ENCODE assay signal across 15 mouse cellular contexts in the genomic region with DNA sequence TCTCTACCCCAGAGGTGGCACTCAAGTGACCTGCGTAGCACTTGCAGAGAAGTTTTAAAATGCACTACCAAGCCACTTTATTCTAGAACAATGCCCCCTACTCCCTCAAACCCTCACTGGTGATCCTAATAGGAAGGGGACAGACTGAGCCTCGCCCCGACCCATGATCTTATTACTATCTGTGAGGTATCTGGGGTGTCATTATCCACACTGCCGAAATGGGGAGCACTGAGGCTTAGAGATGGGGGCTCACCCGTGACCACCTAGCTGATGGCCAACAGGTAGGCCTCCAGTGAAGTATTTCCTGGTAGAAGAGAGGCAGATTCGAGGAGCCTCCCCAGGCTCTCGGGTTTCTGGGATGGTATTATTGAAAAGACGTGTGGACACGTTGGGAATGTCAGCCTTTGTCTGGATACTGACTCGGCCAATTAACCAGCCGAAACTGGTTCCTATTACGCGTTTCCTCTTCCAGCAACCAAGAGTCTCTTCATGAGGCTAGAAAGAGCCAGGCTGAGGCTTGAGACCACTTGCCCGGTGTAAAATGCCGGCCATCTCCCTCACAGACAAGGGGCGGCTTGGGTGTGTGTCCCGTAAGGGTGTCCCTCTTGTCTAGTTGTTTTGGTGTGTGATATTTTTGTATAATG. TPM values are rescaled to one million over a fixed set of nuclear protein-coding genes. Genes with fewer than 3 reads are reported as not detected.
DNase-seq lines count a peak whose midpoint lies in the region; ATAC-seq lines count a peak whose summit lies in the region.
"Had no signal": no experiment of that assay in that cellular context is flagged by ENCODE, and none has a peak within 500 bp of the region (broad histone marks: within the 10 kb centered on the region; RNA-seq: fewer than 3 reads in every experiment).

No protein-coding gene starts in this region.

- 0 out of 2 replicates have a peak, but pooled peaks cover 2% of the 10 kb centered on the region for H3K36me3 ChIP-seq in kidney, embryonic 15.5 days
- H3K36me3 ChIP-seq in liver, embryonic 16.5 days (ENCODE audit: control insufficient read depth, insufficient read depth) = peaks cover 11% of the 10 kb centered on the region
- H3K36me3 ChIP-seq: embryonic facial prominence, embryonic 15.5 days had no signal

- DNase-seq in kidney, postnatal 14 days = no peak
- peak; percentile 51 for DNase-seq in R1 (ENCODE audit: low read depth, low spot score)
- peak; percentile 20 for DNase-seq in c-Kit-negative CD71-positive TER-119-positive erythroid progenitor cells, embryonic 14.5 days (ENCODE audit: low read depth, low spot score)
- DNase-seq in gastrocnemius, postnatal 14 days = no peak
- no peak for DNase-seq in cerebellum, postnatal 25 days
- DNase-seq: heart, postnatal 10 days; kidney, adult 18-20 months; lung, postnatal 14 days; right cerebral cortex, adult 18-20 months had no signal

- no peak overlapping the region; the same call in 1 of the 2 replicates for H3K4me3 ChIP-seq in kidney, embryonic 15.5 days (replicated peaks)
- peak overlapping the region; percentile 96 for H3K4me3 ChIP-seq in liver, embryonic 16.5 days (ENCODE audit: low read depth, low read length)
- H3K4me3 ChIP-seq: layer of hippocampus, adult 2 months; neural tube, embryonic 15.5 days had no signal

- 65% methylated on average over 17 of the region's 17 CpGs for WGBS in kidney, embryonic 15.5 days
- WGBS in liver, embryonic 16.5 days (ENCODE audit: insufficient replicate concordance) = 47% methylated on average over 17 of the region's 17 CpGs

- intact Hi-C loops in gastrocnemius, postnatal 14 days (cut with DNase I; ENCODE audit: low total_unique reads) = no loop called here

- no peaks in the 10 kb centered on the region for H3K9me3 ChIP-seq in kidney, embryonic 15.5 days (replicated peaks)
- H3K9me3 ChIP-seq in liver, embryonic 16.5 days (replicated peaks; ENCODE audit: control insufficient read depth, low read length) = no peaks in the 10 kb centered on the region
- H3K9me3 ChIP-seq: embryonic facial prominence, embryonic 15.5 days; neural tube, embryonic 15.5 days had no signal

- no peak for ATAC-seq in kidney, embryonic 15.5 days (replicated peaks; ENCODE audit: low FRiP score)
- ATAC-seq in liver, embryonic 16.5 days (ENCODE audit: low read depth) = no peak
- ATAC-seq: activated CD4-positive, CD25-positive, alpha-beta regulatory T cell, adult 4 months had no signal

- H3K4me2 ChIP-seq in kidney, embryonic 15.5 days = 0 out of 2 replicates have a peak overlapping the region, but pooled peaks have one; percentile 20
- peak overlapping the region; percentile 98 for H3K4me2 ChIP-seq in liver, embryonic 16.5 days (ENCODE audit: low read depth, low read length)
- H3K4me2 ChIP-seq: embryonic facial prominence, embryonic 15.5 days; neural tube, embryonic 15.5 days had no signal

- no peak overlapping the region for H3K27ac ChIP-seq in kidney, embryonic 15.5 days
- peak overlapping the region; percentile 99 for H3K27ac ChIP-seq in liver, embryonic 16.5 days (ENCODE audit: low read length)
- H3K27ac ChIP-seq: embryonic facial prominence, embryonic 15.5 days; layer of hippocampus, adult 2 months; neural tube, embryonic 15.5 days had no signal

- peaks cover 30% of the 10 kb centered on the region for H3K4me1 ChIP-seq in kidney, embryonic 15.5 days
- peaks cover 61% of the 10 kb centered on the region for H3K4me1 ChIP-seq in liver, embryonic 16.5 days (ENCODE audit: control insufficient read depth, low read depth, low read length)

- H3K27me3 ChIP-seq in kidney, embryonic 15.5 days = peaks cover 19% of the 10 kb centered on the region
- no peaks in the 10 kb centered on the region for H3K27me3 ChIP-seq in liver, embryonic 16.5 days (ENCODE audit: control insufficient read depth, insufficient read depth, low read depth, low read length)
- H3K27me3 ChIP-seq: embryonic facial prominence, embryonic 15.5 days had no signal

- H3K9ac ChIP-seq in kidney, embryonic 15.5 days = no peak overlapping the region
- H3K9ac ChIP-seq in liver, embryonic 16.5 days (ENCODE audit: low read depth, low read length) = peak overlapping the region; percentile 99
- H3K9ac ChIP-seq: embryonic facial prominence, embryonic 15.5 days; neural tube, embryonic 15.5 days had no signal

RNA-seq across cellular contexts. Expression of a gene that starts 2.2 kb away (rescaled TPM):
- 54.4 and 58.4 TPM in 2 replicates for polyA plus RNA-seq in kidney, embryonic 15.5 days (2015; fragmentation: Nextera tagmentation; extraction: Ambion mirVana)
- 316 and 317 TPM in 2 replicates for polyA plus RNA-seq in liver, embryonic 16.5 days (2015; fragmentation: Nextera tagmentation; extraction: Ambion mirVana)
- 10 to 100 TPM; 40.3 to 44.6 TPM for total RNA-seq in gastrocnemius, postnatal 14 days (2021)

RNA-seq across cellular contexts. Expression of a gene that starts 22.7 kb away (rescaled TPM):
- 0.66 and 0.69 TPM in 2 replicates for polyA plus RNA-seq in kidney, embryonic 15.5 days (2015; fragmentation: Nextera tagmentation; extraction: Ambion mirVana)
- polyA plus RNA-seq in liver, embryonic 16.5 days (2015; fragmentation: Nextera tagmentation; extraction: Ambion mirVana) = 0.09 and 0.17 TPM in 2 replicates
- 1 to 10 TPM; 1.3 to 1.9 TPM for total RNA-seq in gastrocnemius, postnatal 14 days (2021)
- total RNA-seq: layer of hippocampus, adult 2 months had no signal

RNA-seq across cellular contexts. Expression of a gene that starts 56.2 kb away (rescaled TPM):
- 56.2 and 57.8 TPM in 2 replicates for polyA plus RNA-seq in kidney, embryonic 15.5 days (2015; fragmentation: Nextera tagmentation; extraction: Ambion mirVana)
- polyA plus RNA-seq in liver, embryonic 16.5 days (2015; fragmentation: Nextera tagmentation; extraction: Ambion mirVana) = 12.1 and 12.8 TPM in 2 replicates
- total RNA-seq in gastrocnemius, postnatal 14 days (2021) = 100 to 1,000 TPM; 117 to 125 TPM

Comparison
In these comparisons a context has a peak if more than half of its experiments do, and no peak if none do; other contexts are left out.
1. DNase-seq: peak in R1 (single experiment) and c-Kit-negative CD71-positive TER-119-positive erythroid progenitor cells, embryonic 14.5 days (single experiment); none in kidney, postnatal 14 days (single experiment), gastrocnemius, postnatal 14 days (single experiment) and cerebellum, postnatal 25 days (0 of 2).